Mouse (Mus musculus): ENCODE data around the gene Zfp462. TPM values are rescaled to one million over a fixed set of nuclear protein-coding genes. Genes with fewer than 3 reads are reported as not detected.

The Zfp462 gene
- polyA plus RNA-seq, 1 experiment from 2014 or later, result 14.8 TPM

DNA sequence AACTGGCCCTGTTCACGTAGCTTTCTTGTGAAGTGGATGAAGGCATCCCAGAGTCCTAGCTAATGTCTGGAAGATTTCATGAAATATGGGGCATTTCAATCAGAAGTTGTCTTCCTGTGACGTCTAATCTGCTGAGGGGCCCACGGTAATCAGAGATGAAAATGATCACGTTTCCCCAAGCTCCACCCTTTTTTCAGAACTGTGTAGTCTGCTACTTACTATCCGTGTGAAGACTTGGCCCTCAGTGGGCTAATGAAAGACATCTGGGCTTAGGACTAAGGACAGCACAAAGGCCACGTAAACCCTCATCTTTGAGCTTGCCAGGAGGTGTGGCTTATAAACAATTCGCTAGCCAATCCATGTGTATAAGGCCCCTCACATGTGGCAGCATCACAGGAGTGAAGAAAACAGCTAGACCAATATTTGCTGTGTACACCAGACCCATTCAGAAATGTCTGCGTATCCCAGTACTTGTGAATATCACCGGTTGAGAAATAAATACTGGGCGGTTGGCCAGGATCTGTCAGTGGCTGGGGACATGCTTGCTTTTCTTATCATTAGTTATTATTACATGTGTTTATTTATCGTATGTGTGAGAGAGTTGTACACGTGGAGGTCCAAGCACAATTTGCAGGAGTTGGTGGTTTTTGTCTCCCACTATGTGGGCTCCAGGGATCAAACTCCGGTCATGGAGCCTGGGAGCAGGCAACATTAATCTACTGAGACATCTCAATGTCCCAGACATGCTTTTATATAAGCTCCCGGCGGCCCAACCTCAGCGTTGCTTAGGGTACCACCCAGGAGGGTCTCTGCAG lies 133.3 kb downstream of the Zfp462 start:
- Histone ChIP-seq H3K4me3 (no peak overlapping the region), H3K27me3 (replicated peaks; ENCODE audit: low read depth, poor library complexity, severe bottlenecking) (no peaks in the 10 kb centered on the region), H3K36me3 (replicated peaks) (peaks cover 99% of the 10 kb centered on the region), H3K9me3 (no peaks in the 10 kb centered on the region), H3K27ac (replicated peaks) (peak overlapping the region; percentile 41; the same call in 1 of the 2 replicates), H3K4me1 (peaks cover 17% of the 10 kb centered on the region)
- 77% methylated on average over 16 of the region's 16 CpGs for WGBS
- DNase-seq (ENCODE audit: low spot score), result no peak

GRCm38 (mm10) chr4:55079056-55079455 lies 134.2 kb downstream of the Zfp462 start:
- Histone ChIP-seq H3K4me3 (no peak overlapping the region), H3K9me3 (no peaks in the 10 kb centered on the region), H3K27me3 (replicated peaks; ENCODE audit: low read depth, poor library complexity, severe bottlenecking) (no peaks in the 10 kb centered on the region), H3K36me3 (replicated peaks) (peaks cover 99% of the 10 kb centered on the region), H3K27ac (replicated peaks) (no peak overlapping the region), H3K4me1 (peaks cover 17% of the 10 kb centered on the region)
- WGBS, result 93% methylated on average over 9 of the region's 9 CpGs
- DNase-seq (ENCODE audit: low spot score), result no peak

DNA sequence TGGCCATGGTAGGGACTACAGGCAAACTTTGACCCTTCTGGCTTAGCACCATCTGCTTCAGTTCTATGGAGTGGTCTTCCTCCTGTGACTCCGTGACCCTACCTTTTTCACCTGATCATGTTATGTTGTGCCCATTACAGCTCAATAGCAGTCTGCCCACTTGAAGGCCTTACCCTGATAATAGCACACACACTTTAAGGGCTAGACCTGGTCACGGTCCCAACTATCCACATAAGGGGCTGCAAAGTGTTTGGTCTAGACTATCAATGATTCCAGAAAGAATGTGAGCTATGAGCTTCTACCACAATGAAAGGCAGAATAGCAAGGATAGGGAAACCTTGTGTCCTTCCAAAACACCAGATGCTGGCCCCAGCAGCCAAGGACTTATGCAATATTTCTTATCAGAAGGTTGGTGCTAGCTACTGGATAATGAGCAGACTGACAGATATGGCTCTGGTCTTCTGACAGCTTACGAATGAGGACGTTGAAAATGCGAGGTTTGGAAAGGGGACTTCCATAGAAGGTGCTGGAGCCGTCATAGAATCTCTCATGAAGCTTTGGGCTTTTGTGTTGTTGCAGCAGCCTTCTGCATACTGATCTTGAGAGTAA lies 139.3 kb downstream of the Zfp462 start:
- peaks cover 58% of the 10 kb centered on the region for H3K36me3 ChIP-seq (replicated peaks)
- 92% methylated on average over 6 of the region's 6 CpGs for WGBS
- no peaks in the 10 kb centered on the region for H3K27me3 ChIP-seq (replicated peaks; ENCODE audit: low read depth, poor library complexity, severe bottlenecking)
- H3K27ac ChIP-seq (replicated peaks), result no peak overlapping the region
- no peaks in the 10 kb centered on the region for H3K9me3 ChIP-seq
- DNase-seq (ENCODE audit: low spot score), result no peak
- no peak overlapping the region for H3K4me3 ChIP-seq
- no peaks in the 10 kb centered on the region for H3K4me1 ChIP-seq

DNA sequence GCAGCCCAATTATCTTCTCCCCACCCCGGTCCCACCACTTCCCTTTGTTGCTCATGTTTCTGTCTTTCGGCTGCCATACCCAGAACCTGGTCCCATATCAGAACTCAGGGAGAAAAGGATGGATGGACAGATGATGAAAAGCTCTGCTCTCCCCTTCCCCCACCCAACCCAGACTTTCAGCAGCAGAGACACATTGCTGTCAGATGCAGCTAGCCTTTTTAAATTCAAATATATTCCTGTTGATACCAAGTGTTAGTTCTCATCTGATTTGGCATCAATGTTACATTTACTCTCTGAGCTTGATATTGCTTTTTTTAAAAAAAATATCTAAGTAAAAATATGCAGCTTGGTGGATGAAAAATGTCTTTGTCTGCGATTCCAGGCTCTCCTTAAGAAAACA lies 143.3 kb downstream of the Zfp462 start:
- H3K4me1 ChIP-seq, result no peaks in the 10 kb centered on the region
- no peaks in the 10 kb centered on the region for H3K9me3 ChIP-seq
- H3K27ac ChIP-seq (replicated peaks), result no peak overlapping the region
- peaks cover 20% of the 10 kb centered on the region for H3K36me3 ChIP-seq (replicated peaks)
- WGBS, result 92% methylated on average over 3 of the region's 3 CpGs
- no peak overlapping the region for H3K4me3 ChIP-seq
- DNase-seq (ENCODE audit: low spot score), result no peak
- no peaks in the 10 kb centered on the region for H3K27me3 ChIP-seq (replicated peaks; ENCODE audit: low read depth, poor library complexity, severe bottlenecking)

DNA sequence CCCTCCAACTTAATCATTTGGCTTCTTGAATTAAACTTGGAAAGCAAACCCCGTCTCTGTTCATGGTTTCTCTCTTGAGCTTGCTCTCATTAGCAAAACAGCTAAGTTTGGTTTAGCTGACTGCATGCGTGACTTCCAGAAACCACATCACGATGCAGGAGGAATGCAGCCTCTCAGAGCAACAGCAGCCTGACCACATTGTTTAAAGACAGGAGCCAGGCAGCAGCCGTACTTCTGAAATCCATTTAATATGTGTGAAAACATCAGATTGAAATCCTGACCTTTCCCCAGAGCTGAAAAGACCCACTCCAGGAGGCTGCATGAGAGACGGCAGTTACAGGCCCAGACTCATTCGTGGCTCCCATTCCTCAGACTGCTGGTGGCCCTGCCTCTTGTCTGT lies 144.1 kb downstream of the Zfp462 start:
- no peak for DNase-seq (ENCODE audit: low spot score)
- H3K4me1 ChIP-seq, result no peaks in the 10 kb centered on the region
- no peaks in the 10 kb centered on the region for H3K27me3 ChIP-seq (replicated peaks; ENCODE audit: low read depth, poor library complexity, severe bottlenecking)
- H3K36me3 ChIP-seq (replicated peaks), result peaks cover 12% of the 10 kb centered on the region
- H3K9me3 ChIP-seq, result no peaks in the 10 kb centered on the region
- 68% methylated on average over 6 of the region's 6 CpGs for WGBS
- no peak overlapping the region for H3K4me3 ChIP-seq
- no peak overlapping the region for H3K27ac ChIP-seq (replicated peaks)

GRCm38 (mm10) chr4:55097157-55097556 lies 152.3 kb downstream of the Zfp462 start:
- WGBS, result 44% methylated on average over 2 of the region's 2 CpGs
- no peaks in the 10 kb centered on the region for H3K36me3 ChIP-seq (replicated peaks)
- no peak overlapping the region for H3K27ac ChIP-seq (replicated peaks)
- H3K9me3 ChIP-seq, result no peaks in the 10 kb centered on the region
- H3K4me3 ChIP-seq, result no peak overlapping the region
- H3K4me1 ChIP-seq, result no peaks in the 10 kb centered on the region
- no peak for DNase-seq (ENCODE audit: low spot score)
- H3K27me3 ChIP-seq (replicated peaks; ENCODE audit: low read depth, poor library complexity, severe bottlenecking), result no peaks in the 10 kb centered on the region

DNA sequence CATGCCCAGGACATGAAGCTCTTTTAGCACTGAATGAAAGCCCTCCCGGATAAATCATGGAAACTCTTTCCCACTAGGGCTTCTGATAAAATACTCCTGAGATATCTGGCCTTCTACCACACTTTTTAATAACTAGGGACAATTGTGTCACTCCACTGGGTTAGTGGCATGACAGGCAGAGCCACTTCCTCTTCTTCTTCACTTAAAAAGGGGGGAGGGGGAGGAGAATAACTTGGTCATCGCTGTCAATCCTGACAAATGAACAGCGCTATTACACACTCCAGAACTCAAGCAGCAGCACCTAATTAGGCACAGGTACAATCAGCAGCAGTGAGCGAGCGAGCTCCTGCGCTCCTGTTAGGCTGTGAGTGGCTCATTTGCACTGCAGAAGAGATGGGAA lies 153.5 kb downstream of the Zfp462 start:
- no peaks in the 10 kb centered on the region for H3K9me3 ChIP-seq
- H3K36me3 ChIP-seq (replicated peaks), result no peaks in the 10 kb centered on the region
- no peak for DNase-seq (ENCODE audit: low spot score)
- no peak overlapping the region for H3K27ac ChIP-seq (replicated peaks)
- no peaks in the 10 kb centered on the region for H3K27me3 ChIP-seq (replicated peaks; ENCODE audit: low read depth, poor library complexity, severe bottlenecking)
- 58% methylated on average over 6 of the region's 6 CpGs for WGBS
- H3K4me1 ChIP-seq, result no peaks in the 10 kb centered on the region
- H3K4me3 ChIP-seq, result no peak overlapping the region

DNA sequence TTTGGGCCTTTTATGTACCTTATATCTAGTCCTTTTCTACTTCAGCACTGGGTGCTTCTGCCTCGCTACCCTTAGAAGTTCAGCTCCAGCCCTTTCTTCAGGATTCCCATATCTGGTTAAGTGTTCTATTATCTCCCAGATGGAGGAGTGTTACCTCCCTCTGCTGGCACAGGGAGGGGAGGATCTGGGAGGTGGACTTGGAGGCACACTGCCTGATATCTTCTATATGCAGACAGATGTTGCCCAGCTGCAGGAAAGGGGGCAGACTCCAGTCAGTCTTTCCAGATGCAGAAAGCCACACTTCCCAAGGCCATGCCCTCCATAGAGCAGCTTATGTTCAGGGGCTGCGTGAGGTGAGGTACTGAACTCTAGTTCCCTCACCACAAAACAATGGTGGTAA lies 156.0 kb downstream of the Zfp462 start:
- H3K27me3 ChIP-seq (replicated peaks; ENCODE audit: low read depth, poor library complexity, severe bottlenecking), result no peaks in the 10 kb centered on the region
- H3K9me3 ChIP-seq, result no peaks in the 10 kb centered on the region
- H3K36me3 ChIP-seq (replicated peaks), result no peaks in the 10 kb centered on the region
- DNase-seq (ENCODE audit: low spot score), result no peak
- WGBS, result 70% methylated on average over 2 of the region's 2 CpGs
- no peak overlapping the region for H3K27ac ChIP-seq (replicated peaks)
- H3K4me1 ChIP-seq, result no peaks in the 10 kb centered on the region
- H3K4me3 ChIP-seq, result no peak overlapping the region

DNA sequence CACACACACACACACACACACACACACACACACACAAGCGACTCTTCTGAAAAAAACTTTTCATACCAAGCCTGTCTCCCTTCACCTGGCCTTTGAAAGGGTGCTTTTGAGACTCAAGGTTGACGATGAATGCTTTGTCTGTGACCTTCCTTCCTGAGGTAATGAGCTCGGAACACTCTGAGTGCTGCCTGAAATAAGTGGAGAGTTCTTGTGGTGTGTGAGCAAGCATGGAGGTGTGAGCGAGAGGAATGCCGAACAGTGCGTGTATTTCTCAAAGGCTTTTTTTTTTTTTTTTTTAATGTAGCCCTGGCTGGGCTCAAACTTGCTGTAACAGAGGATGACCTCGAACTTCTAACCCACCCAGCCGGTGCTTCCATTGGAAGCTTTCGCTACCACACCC lies 156.8 kb downstream of the Zfp462 start:
- H3K27me3 ChIP-seq (replicated peaks; ENCODE audit: low read depth, poor library complexity, severe bottlenecking), result no peaks in the 10 kb centered on the region
- no peak overlapping the region for H3K4me3 ChIP-seq
- no peaks in the 10 kb centered on the region for H3K9me3 ChIP-seq
- H3K27ac ChIP-seq (replicated peaks), result no peak overlapping the region
- no peaks in the 10 kb centered on the region for H3K36me3 ChIP-seq (replicated peaks)
- H3K4me1 ChIP-seq, result no peaks in the 10 kb centered on the region
- 88% methylated on average over 9 of the region's 9 CpGs for WGBS
- no peak for DNase-seq (ENCODE audit: low spot score)

DNA sequence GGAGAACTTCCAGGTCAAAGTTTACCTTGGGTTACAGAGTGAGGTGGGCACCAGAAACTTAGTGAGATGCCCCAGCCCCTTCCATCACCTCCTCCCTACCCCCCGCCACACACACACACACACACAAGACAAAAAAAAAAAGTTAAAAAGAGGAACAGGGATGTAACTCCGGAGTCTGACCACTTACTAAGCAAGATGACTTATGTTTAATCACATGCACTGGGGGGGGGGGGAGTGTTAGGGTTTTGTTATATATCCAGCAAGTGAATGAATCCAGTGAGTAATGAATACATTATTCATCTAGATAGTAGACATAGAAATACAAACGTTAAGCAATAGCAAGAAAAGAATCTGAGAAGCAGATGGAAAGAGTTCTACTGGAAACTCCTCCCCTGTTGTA lies 157.5 kb downstream of the Zfp462 start:
- Histone ChIP-seq H3K4me1 (no peaks in the 10 kb centered on the region), H3K4me3 (no peak overlapping the region), H3K27ac (replicated peaks) (no peak overlapping the region), H3K36me3 (replicated peaks) (no peaks in the 10 kb centered on the region), H3K27me3 (replicated peaks; ENCODE audit: low read depth, poor library complexity, severe bottlenecking) (no peaks in the 10 kb centered on the region), H3K9me3 (no peaks in the 10 kb centered on the region)
- DNase-seq (ENCODE audit: low spot score), result no peak
- 97% methylated on average over 3 of the region's 3 CpGs for WGBS

DNA sequence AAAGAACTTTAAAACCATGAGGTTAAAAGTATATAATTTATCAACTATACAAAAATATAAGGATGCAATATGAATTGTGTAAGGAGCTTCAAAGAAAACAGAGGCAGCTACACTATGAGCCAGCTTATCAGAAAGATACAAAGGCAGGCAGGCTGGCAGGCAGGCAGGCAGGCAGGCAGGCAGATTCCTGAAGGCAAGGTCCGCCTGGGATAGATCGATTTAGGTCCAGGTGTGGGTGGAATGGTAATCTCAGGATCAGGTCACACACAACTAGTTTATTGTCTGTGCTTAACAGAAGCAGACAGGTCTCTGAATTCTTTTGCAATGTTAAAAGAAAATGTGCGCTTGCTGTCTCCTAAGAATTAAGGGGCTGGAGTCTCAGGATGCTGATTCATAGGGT lies 158.7 kb downstream of the Zfp462 start:
- DNase-seq (ENCODE audit: low spot score), result no peak
- Histone ChIP-seq H3K27me3 (replicated peaks; ENCODE audit: low read depth, poor library complexity, severe bottlenecking) (no peaks in the 10 kb centered on the region), H3K4me3 (no peak overlapping the region), H3K9me3 (no peaks in the 10 kb centered on the region), H3K27ac (replicated peaks) (no peak overlapping the region), H3K36me3 (replicated peaks) (no peaks in the 10 kb centered on the region), H3K4me1 (no peaks in the 10 kb centered on the region)
- 73% methylated on average over 3 of the region's 3 CpGs for WGBS

DNA sequence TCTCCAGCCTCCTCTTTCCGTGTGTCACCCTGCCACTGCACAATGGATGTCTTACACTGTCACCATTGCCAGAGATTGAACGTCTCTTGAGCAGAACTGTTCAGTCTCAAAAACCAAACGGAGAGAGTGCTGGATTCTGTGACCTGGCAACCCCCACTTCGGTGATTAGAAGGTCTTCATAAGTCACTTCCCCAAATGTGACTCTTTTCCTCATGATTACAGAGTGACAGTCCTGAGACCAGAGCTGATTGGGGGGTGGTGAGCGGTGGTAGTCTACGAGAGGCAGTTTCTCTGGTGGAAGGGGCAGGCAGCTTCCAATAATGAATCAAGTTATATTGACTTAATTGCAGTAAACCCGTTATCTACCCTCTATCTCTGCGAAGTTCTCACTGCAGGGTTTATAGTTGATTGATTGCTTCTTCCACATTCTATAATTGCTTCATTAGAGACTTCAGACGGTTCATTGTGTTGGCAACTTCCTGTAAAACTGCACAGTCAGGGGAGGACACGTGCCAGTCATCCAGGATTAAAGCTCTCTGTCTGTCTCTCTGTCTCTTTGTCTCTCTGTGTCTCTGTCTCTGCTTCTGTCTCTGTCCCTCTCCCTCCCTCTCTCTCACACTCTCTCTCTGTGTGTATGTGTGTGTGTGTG lies 173.1 kb downstream of the Zfp462 start:
- H3K9me3 ChIP-seq, result no peaks in the 10 kb centered on the region
- 62% methylated on average over 10 of the region's 10 CpGs for WGBS
- DNase-seq (ENCODE audit: low spot score), result no peak
- H3K36me3 ChIP-seq (replicated peaks), result no peaks in the 10 kb centered on the region
- no peaks in the 10 kb centered on the region for H3K27me3 ChIP-seq (replicated peaks; ENCODE audit: low read depth, poor library complexity, severe bottlenecking)
- H3K27ac ChIP-seq (replicated peaks), result no peak overlapping the region
- no peak overlapping the region for H3K4me3 ChIP-seq
- H3K4me1 ChIP-seq, result peaks cover 11% of the 10 kb centered on the region; the same call in 1 of the 2 replicates

GRCm38 (mm10) chr4:55121126-55121525 lies 176.3 kb downstream of the Zfp462 start:
- H3K27ac ChIP-seq (replicated peaks), result no peak overlapping the region
- DNase-seq (ENCODE audit: low spot score), result no peak
- 78% methylated on average over 2 of the region's 2 CpGs for WGBS

More at GRCm38 (mm10) chr4:55121126-55121525, 176.3 kb downstream of the Zfp462 start:
- Histone ChIP-seq H3K4me1 (peaks cover 11% of the 10 kb centered on the region; the same call in 1 of the 2 replicates), H3K36me3 (replicated peaks) (no peaks in the 10 kb centered on the region), H3K27me3 (replicated peaks; ENCODE audit: low read depth, poor library complexity, severe bottlenecking) (no peaks in the 10 kb centered on the region), H3K9me3 (no peaks in the 10 kb centered on the region), H3K4me3 (no peak overlapping the region)

Measured in embryonic facial prominence, embryonic 10.5 days (tissue).